In the genomic region with DNA sequence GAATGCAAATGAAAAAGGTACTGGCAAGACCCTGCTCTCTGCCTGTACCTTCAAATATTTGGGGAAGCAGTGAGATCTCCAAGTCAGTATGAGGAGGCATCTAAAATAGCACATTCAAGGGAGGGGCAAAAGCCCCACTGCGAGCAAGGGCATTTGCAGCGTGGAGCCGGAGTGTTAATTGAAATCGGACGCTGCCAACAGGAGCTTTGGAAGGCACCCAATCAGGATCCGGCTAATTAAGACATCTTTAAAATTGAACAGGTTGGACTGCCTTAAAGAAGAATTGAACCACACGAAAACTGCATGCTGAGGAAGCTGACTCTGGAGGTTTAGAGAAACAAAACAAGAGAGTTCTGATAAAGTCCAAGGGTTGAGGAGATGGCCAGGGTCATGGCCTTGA, we compare ENCODE assay signal across 19 mouse cellular contexts.
"Had no signal": no experiment of that assay in that cellular context is flagged by ENCODE, and none has a peak within 500 bp of the region (broad histone marks: within the 10 kb centered on the region; RNA-seq: fewer than 3 reads in every experiment).

No protein-coding gene starts in this region.

- H3K4me3 ChIP-seq: kidney, embryonic 15.5 days; limb, embryonic 10.5 days; limb, embryonic 13.5 days; liver, embryonic 12.5 days; liver, embryonic 15.5 days; lung, embryonic 15.5 days; midbrain, embryonic 10.5 days had no signal

- H3K27ac ChIP-seq: kidney, embryonic 15.5 days; limb, embryonic 10.5 days; limb, embryonic 13.5 days; liver, embryonic 12.5 days; liver, embryonic 15.5 days; lung, embryonic 15.5 days; midbrain, embryonic 10.5 days had no signal

- H3K9ac ChIP-seq: kidney, embryonic 15.5 days; limb, embryonic 13.5 days; liver, embryonic 12.5 days; liver, embryonic 15.5 days; lung, embryonic 15.5 days had no signal

- H3K9me3 ChIP-seq: kidney, embryonic 15.5 days; limb, embryonic 10.5 days; limb, embryonic 13.5 days; liver, embryonic 12.5 days; liver, embryonic 15.5 days; lung, embryonic 15.5 days; midbrain, embryonic 10.5 days had no signal

- H3K4me1 ChIP-seq: kidney, embryonic 15.5 days; limb, embryonic 13.5 days; liver, embryonic 12.5 days; liver, embryonic 15.5 days; lung, embryonic 15.5 days; megakaryocyte, embryonic 14.5 days; midbrain, embryonic 10.5 days had no signal

- H3K36me3 ChIP-seq: kidney, embryonic 15.5 days; limb, embryonic 10.5 days; limb, embryonic 13.5 days; liver, embryonic 12.5 days; liver, embryonic 15.5 days; lung, embryonic 15.5 days; midbrain, embryonic 10.5 days had no signal

- ATAC-seq: liver, embryonic 12.5 days had no signal

- H3K27me3 ChIP-seq: kidney, embryonic 15.5 days; limb, embryonic 13.5 days; liver, embryonic 12.5 days; liver, embryonic 15.5 days; lung, embryonic 15.5 days; megakaryocyte, embryonic 14.5 days had no signal

- DNase-seq: kidney, adult 8-10 months; kidney, postnatal 10 days; kidney, postnatal 36 days; layer of hippocampus, postnatal 36 days; liver; lung, adult 18-20 months; lung, postnatal 10 days; lung, postnatal 36 days; midbrain, embryonic 14.5 days; thymus, adult 18-20 months; thymus, postnatal 36 days had no signal

- H3K4me2 ChIP-seq: kidney, embryonic 15.5 days; limb, embryonic 13.5 days; liver, embryonic 12.5 days; liver, embryonic 15.5 days; lung, embryonic 15.5 days had no signal
